Comparison of ENCODE assay signal across 24 mouse cellular contexts in genomic region chr7:96879593-96879992, GRCm38 (mm10).
DNase-seq lines count a peak whose midpoint lies in the region; ATAC-seq lines count a peak whose summit lies in the region.
"Had no signal": no experiment of that assay in that cellular context is flagged by ENCODE, and none has a peak within 500 bp of the region (broad histone marks: within the 10 kb centered on the region; RNA-seq: fewer than 3 reads in every experiment).

No protein-coding gene starts in this region.

- H3K4me2 ChIP-seq in midbrain, embryonic 14.5 days (ENCODE audit: low read length): no peak overlapping the region
- no peak overlapping the region for H3K4me2 ChIP-seq in hindbrain, embryonic 14.5 days (replicated peaks)
- H3K4me2 ChIP-seq: embryonic facial prominence, embryonic 15.5 days; heart, embryonic 12.5 days; midbrain, embryonic 12.5 days had no signal

- no peak for ATAC-seq in midbrain, embryonic 14.5 days (ENCODE audit: low FRiP score, low TSS enrichment)
- ATAC-seq in neutrophil, adult 5-6 weeks (ENCODE audit: extremely low read depth, insufficient number of reproducible peaks, low FRiP score, poor library complexity, severe bottlenecking): 0 out of 2 replicates have a peak, but pooled peaks have one; percentile 15
- ATAC-seq in hindbrain, embryonic 14.5 days (ENCODE audit: low FRiP score): no peak
- ATAC-seq: hindbrain, postnatal 0 days; intestine, embryonic 16.5 days had no signal

- H3K9me3 ChIP-seq in midbrain, embryonic 10.5 days (replicated peaks): no peaks in the 10 kb centered on the region
- no peaks in the 10 kb centered on the region for H3K9me3 ChIP-seq in midbrain, embryonic 14.5 days (ENCODE audit: control insufficient read depth, low read length)
- H3K9me3 ChIP-seq in hindbrain, embryonic 14.5 days (ENCODE audit: control insufficient read depth, low read length): no peaks in the 10 kb centered on the region
- H3K9me3 ChIP-seq: embryonic facial prominence, embryonic 15.5 days; heart, embryonic 12.5 days; hindbrain, embryonic 10.5 days; limb, embryonic 10.5 days; midbrain, embryonic 12.5 days had no signal

- H3K36me3 ChIP-seq in midbrain, embryonic 10.5 days: peaks cover 38% of the 10 kb centered on the region
- no peaks in the 10 kb centered on the region for H3K36me3 ChIP-seq in midbrain, embryonic 14.5 days (ENCODE audit: control insufficient read depth, insufficient read depth, low read length)
- H3K36me3 ChIP-seq in hindbrain, embryonic 14.5 days (replicated peaks; ENCODE audit: control insufficient read depth, insufficient read depth): peaks cover 1% of the 10 kb centered on the region; the same call in 1 of the 2 replicates
- H3K36me3 ChIP-seq: embryonic facial prominence, embryonic 15.5 days; heart, embryonic 12.5 days had no signal

- WGBS in midbrain, embryonic 10.5 days: 89% methylated on average over 6 of the region's 6 CpGs
- 89% methylated on average over 6 of the region's 6 CpGs for WGBS in midbrain, embryonic 14.5 days
- 83% methylated on average over 6 of the region's 6 CpGs for WGBS in hindbrain, embryonic 14.5 days

- DNase-seq in midbrain, embryonic 10.5 days (ENCODE audit: low spot score): no peak
- no peak for DNase-seq in midbrain, embryonic 14.5 days
- DNase-seq in B cell, adult 2 months: peak; percentile 9 to 30
- DNase-seq in MEL-GATA-1-ER (ENCODE audit: extremely low read depth, low read depth): peak; percentile 33
- no peak for DNase-seq in hindbrain, embryonic 14.5 days (ENCODE audit: low spot score)
- DNase-seq in urinary bladder, postnatal 25 days (ENCODE audit: low spot score): no peak
- DNase-seq: adrenal gland, adult 8-10 months; cerebellum, adult 2 months; cerebellum, postnatal 25 days; gastrocnemius, adult 2 months; heart, postnatal 10 days; kidney, postnatal 25 days; lung, postnatal 4 days; thymus, adult 2 months had no signal

- 0 out of 2 replicates have a peak overlapping the region, but pooled peaks have one; percentile 23 for H3K27ac ChIP-seq in midbrain, embryonic 10.5 days (replicated peaks)
- no peak overlapping the region for H3K27ac ChIP-seq in midbrain, embryonic 14.5 days (replicated peaks; ENCODE audit: low read depth, low read length)
- no peak overlapping the region for H3K27ac ChIP-seq in hindbrain, embryonic 14.5 days
- H3K27ac ChIP-seq: embryonic facial prominence, embryonic 15.5 days; gastrocnemius, adult 2 months; hindbrain, embryonic 10.5 days; hindbrain, postnatal 0 days; layer of hippocampus, adult 2 months; limb, embryonic 10.5 days; midbrain, embryonic 12.5 days; stomach, postnatal 0 days had no signal

- no peak overlapping the region for H3K9ac ChIP-seq in midbrain, embryonic 14.5 days (replicated peaks; ENCODE audit: low read length)
- H3K9ac ChIP-seq in hindbrain, embryonic 14.5 days: no peak overlapping the region
- H3K9ac ChIP-seq: embryonic facial prominence, embryonic 15.5 days; heart, embryonic 12.5 days; midbrain, embryonic 12.5 days had no signal

- no peak overlapping the region for H3K4me3 ChIP-seq in midbrain, embryonic 10.5 days
- no peak overlapping the region for H3K4me3 ChIP-seq in midbrain, embryonic 14.5 days (replicated peaks; ENCODE audit: low read depth, low read length)
- H3K4me3 ChIP-seq in hindbrain, embryonic 14.5 days (replicated peaks; ENCODE audit: low read length): no peak overlapping the region
- H3K4me3 ChIP-seq: embryonic facial prominence, embryonic 15.5 days; gastrocnemius, adult 2 months; heart, embryonic 12.5 days; hindbrain, embryonic 10.5 days; layer of hippocampus, adult 2 months; limb, embryonic 10.5 days; midbrain, embryonic 12.5 days had no signal

- H3K27me3 ChIP-seq in midbrain, embryonic 10.5 days (ENCODE audit: low read depth, poor library complexity, severe bottlenecking): no peaks in the 10 kb centered on the region
- H3K27me3 ChIP-seq in midbrain, embryonic 14.5 days (ENCODE audit: control insufficient read depth, insufficient read depth, low read length): no peaks in the 10 kb centered on the region
- no peaks in the 10 kb centered on the region for H3K27me3 ChIP-seq in hindbrain, embryonic 14.5 days (ENCODE audit: control insufficient read depth, insufficient read depth, low read length)
- H3K27me3 ChIP-seq: embryonic facial prominence, embryonic 15.5 days; heart, embryonic 12.5 days; midbrain, embryonic 12.5 days had no signal

- H3K4me1 ChIP-seq in midbrain, embryonic 10.5 days: no peaks in the 10 kb centered on the region
- H3K4me1 ChIP-seq in midbrain, embryonic 14.5 days (ENCODE audit: control insufficient read depth, insufficient read depth, low read length): peaks cover 8% of the 10 kb centered on the region; the same call in 1 of the 2 replicates
- H3K4me1 ChIP-seq in hindbrain, embryonic 14.5 days (replicated peaks; ENCODE audit: control insufficient read depth, insufficient read depth, low read length): no peaks in the 10 kb centered on the region
- H3K4me1 ChIP-seq: limb, embryonic 10.5 days; midbrain, embryonic 12.5 days had no signal

Comparison
In these comparisons a context has a peak if more than half of its experiments do, and no peak if none do; other contexts are left out.
1. DNase-seq: peak in B cell, adult 2 months (2 of 2) and MEL-GATA-1-ER (single experiment); none in midbrain, embryonic 10.5 days (single experiment), midbrain, embryonic 14.5 days (single experiment), hindbrain, embryonic 14.5 days (single experiment) and urinary bladder, postnatal 25 days (single experiment).